Mouse (Mus musculus) mesoderm, embryonic 11.5 days (tissue): Measurements from ENCODE around the gene 9130023H24Rik.

Experiments used
- DNase-seq: peaks from one replicate; pipeline ENCODE4 v3.0.0-alpha.2; 2012; ENCODE audit warnings: low read depth, low spot score

Gene 9130023H24Rik

DNA sequence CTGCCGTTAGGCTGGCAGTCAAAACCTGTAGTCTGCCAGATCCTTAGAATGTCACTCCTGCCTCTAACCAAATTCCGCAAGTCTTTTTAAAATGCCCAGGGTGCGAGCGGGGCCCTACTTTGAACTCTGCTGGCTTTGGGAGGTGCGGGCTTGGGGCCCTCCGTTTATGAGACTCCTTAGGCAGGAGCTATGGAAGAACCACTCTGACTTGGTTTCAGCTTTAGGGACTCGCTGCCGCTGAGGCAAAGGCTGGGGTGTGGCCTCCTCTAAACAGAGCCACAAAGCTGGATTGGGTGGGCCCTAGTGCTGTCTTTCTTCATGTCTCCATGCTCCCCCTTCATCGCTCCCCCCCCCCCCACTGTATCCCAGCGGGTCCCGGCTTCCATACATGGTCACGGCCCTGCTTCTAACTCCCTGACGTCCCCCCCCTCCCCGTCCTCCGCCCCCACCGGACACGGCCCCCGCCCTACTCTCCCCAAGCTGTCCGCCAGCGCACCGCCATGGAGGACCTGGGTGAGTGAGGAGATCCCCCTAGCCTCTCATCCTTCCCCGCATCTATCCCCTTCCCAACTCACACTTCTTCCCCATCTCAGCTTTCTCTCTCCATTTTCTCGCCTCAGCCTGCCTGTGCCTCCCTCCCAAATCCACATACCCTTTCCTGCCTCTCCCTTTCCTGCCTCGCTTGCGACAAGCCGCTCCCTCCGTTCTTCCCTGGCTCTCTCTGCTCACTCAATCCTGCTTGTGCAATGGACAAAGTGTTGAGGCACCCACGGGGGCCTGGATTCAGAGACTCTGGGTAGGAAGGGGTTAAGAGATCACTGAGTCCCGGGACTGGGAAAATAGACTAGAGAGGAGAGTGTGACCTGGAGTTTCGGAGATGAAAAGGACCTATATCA, 8.9 kb upstream of the 9130023H24Rik start, which contains the start of gene Tgfb1i1:
Gene Tgfb1i1 (plus strand): TSS at position 317 of the 896 bp plus-strand sequence.
- peak; percentile 41 for DNase-seq

- DNase-seq: no peak
Observed at GRCm38 (mm10) chr7:128245547-128245946, 7.7 kb upstream of the 9130023H24Rik start.

GRCm38 (mm10) chr7:128244410-128245025, 6.7 kb upstream of the 9130023H24Rik start:
- no peak for DNase-seq

GRCm38 (mm10) chr7:128243921-128244320, 6.1 kb upstream of the 9130023H24Rik start:
- DNase-seq: no peak

DNA sequence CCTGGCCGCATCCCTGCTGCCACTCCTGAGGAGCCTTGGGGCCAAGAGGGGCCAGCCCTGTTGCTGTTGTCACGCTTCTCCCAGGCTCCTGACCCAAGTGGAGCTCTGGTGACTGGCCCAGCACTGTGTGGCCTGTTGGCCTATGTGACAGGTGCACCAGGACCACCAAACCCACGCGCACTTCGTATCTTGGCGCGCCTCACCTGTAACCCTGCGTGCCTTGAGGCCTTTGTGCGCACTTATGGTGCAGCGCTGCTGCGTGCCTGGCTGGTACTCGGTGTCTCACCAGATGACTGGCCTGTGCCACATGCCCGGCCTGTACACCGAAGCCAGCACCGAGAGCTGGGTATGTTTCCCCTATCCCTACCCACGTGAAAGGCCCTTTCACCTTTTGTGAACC, 4.5 kb upstream of the 9130023H24Rik start:
- DNase-seq: no peak

DNA sequence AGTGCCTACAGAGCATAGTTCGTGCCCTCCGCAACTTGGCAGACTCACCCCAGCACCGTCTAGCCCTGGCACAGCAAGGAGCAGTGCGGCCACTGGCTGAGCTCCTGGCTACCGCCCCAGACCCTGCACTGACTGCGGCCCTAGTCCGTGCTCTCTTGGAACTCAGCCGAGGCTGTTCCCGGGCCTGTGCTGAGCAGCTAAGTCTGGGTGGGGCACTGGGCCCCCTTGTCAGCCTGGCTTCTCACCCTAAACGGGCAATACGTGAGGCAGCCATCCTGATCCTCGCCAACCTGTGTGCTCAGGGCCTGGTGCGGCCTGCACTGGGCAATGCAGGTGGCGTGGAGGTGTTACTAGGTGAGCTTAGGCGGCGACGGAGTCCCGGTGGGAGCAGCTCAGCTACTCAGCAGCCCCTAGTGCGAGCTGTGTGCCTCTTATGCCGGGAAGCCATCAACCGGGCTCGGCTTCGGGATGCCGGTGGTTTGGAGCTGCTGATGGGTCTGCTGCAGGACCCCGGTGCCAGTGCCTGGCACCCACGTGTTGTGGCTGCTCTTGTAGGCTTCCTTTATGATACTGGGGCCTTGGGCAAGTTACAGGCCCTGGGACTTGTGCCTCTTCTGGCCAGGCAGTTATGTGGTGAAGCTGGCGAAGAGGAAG, 2.4 kb upstream of the 9130023H24Rik start:
- no peak for DNase-seq

DNA sequence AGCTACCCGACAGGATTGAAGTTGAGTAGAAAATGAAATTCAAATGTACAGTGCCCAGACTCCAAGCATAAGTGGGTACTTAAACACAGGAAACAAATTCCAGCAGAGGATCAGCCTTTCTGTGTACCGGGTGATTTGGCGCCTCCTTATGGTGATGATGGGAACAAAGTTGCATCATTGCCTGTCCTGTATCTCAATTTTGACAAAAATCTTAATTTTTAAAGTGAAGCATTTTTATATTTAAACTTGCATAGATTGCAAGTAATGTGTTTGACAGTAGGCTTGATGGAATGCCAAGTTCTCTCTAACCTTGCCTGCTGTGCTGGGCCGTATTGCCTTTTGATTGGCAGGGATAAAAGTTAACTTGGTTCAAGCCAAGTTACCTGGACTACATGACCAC, 1.2 kb upstream of the 9130023H24Rik start:
- DNase-seq: peak; percentile 56

DNA sequence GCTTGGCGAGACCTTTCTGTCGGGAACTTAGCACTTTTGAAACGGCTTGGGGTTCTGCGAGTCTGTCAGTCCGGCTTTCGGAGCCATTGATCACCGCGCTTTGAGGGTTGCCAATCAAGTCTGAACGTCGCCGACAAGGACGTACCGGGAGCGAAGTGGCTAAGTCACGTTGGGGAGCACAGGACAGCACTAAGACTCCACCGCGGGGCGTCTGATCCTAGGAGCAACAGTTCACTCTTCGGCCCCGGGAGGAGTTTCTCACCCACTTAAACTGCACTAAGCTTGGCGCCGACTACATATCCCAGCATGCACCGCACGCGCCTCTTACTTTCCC, 271 bp downstream of the 9130023H24Rik start:
- DNase-seq: no peak

DNA sequence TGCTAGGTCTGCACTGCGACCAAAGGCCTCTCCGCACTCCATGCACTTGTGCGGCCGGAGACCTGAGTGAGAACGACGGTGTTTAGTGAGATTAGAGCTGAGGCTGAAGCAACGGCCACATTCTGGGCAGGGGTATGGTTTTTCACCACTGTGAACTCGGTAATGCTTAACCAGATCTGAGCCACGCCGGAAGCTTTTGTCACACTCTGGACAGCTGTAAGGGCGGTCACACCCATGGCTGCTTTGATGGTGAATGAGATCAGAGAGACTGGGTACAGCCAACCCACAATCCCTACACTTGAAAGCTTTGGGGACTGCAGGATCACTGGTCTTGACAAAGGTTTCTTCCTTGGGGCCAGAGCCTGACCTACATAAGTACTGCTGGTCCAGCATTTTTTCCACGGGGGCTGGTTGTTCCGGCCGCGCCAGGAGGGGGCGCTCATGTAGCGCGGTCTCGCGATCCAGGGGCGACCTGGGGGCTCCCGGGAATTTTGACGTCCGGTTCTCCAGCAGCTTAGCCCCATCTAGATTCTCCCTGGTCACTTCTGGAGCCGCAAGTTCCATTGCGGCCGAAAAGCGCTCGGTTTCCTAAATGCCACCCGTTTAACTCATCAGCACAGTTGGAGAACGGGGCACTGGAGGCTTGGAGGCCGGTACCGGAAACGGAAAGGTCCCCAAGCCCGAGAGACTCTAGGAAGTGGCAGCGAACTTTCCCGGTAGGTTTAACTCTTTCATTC, 807 bp downstream of the 9130023H24Rik start, which contains the start of gene Armc5:
Gene Armc5 (plus strand): TSS at position 487 of the 737 bp plus-strand sequence.
- DNase-seq: peak; percentile 86

DNA sequence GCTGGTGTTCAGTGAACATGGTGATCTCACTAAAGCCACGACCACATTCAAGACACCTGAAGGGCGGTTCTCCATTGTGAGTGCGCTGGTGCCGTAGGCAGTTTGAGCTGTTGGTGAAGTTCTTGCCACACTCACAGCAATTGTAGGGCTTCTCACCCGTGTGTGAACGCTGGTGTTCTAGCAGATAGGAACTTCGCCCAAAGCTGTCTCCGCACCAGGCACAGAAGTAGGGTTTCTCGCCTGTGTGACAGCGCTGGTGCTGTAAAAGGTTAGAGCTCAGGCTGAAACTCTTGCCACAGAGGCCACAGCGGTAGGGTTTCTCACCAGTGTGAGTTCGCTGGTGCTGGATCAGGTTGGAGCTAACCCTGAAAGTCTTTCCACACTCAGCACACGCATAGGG, 1.4 kb downstream of the 9130023H24Rik start:
- DNase-seq: no peak

DNA sequence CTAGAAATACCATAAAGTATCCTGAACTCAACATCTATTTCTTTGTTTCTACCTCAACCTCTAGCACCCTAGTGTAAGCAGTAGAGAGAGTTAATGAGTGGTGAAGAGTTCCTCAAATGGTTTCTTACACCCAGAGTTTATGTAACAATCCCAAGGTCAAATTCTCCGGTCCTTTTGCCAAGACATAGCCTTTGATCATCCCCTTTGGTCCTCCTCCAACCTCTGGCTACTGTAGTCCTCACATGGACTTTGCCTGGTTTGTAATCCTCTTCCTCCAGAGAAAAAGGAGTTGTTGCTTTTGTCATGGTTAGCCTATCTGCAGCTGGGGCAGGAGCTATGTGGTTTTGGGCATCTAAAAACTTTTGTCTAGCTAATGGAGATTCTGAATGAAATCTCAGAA, 2.4 kb downstream of the 9130023H24Rik start:
- DNase-seq: no peak

GRCm38 (mm10) chr7:128234796-128235195, 3.0 kb downstream of the 9130023H24Rik start:
- DNase-seq: no peak

DNA sequence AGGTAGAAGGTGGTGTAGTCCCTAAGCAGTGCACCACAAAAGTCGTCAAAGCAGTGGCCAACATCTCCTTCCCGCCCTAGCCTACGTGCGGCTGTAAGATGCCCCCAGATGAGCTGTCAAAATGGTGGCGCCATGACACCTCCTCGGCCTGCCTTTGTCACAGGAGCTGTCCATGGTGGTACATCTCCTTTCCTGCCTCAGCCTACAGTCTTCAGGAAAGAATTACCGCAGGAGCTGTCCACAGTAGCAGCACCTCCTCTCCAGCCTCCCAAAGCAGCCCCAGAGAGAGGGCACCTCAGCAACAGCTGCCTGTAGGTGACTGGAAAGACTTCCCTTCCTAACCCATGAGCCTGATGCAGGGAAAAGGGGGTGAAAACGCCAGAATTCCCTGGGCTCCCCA, 6.1 kb downstream of the 9130023H24Rik start:
- DNase-seq: peak; percentile 28

- no peak for DNase-seq
Observed at GRCm38 (mm10) chr7:128220936-128221335, 16.9 kb downstream of the 9130023H24Rik start.

- no peak for DNase-seq
Observed at GRCm38 (mm10) chr7:128219952-128220351, 17.9 kb downstream of the 9130023H24Rik start.

DNA sequence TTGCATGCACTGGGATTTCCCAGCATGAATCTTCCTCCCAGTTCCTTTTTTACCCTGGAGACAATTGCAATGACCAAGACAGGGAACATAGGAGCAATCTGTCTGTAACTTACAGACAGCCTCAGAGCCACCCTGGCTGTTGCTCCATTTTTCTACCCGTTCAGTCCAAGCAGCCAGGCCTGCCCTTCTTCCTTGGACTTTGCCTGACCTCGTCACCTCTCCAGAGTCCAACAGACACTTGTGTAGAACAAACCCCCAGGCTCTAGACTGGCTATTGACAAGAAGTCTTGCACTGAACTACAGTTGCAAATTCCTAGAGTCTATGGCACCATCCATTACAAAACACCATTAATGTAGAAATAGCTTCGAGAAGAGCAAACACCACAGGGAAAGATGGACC, 28.0 kb downstream of the 9130023H24Rik start:
- DNase-seq: no peak

GRCm38 (mm10) chr7:128208187-128208586, 29.6 kb downstream of the 9130023H24Rik start:
- DNase-seq: peak; percentile 80

- no peak for DNase-seq
Observed at GRCm38 (mm10) chr7:128206152-128206551, 31.7 kb downstream of the 9130023H24Rik start, which contains the start of gene Cox6a2. Cox6a2 (minus strand) TSS chr7:128206387.

DNA sequence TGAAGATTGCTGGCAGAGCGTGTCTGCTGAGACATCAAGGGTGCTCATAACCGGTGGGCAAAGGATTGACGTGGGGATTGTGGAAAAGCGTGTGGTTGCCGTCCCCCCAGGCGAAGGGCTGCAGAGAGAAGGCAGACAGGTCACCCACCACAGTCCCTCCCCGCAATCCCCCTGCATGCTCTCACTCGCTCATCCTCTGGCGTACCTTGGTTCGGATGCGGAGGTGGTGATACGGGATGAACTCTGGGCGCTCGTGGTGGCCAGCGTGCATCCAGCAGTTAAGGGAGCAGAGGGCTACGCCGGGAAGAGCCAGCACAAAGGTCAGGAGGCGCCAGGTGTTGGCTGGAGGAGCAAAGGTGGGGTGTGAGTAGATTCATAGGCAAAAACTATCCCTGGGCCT, 32.1 kb downstream of the 9130023H24Rik start:
- no peak for DNase-seq

GRCm38 (mm10) chr7:128204179-128204578, 33.7 kb downstream of the 9130023H24Rik start:
- no peak for DNase-seq

- DNase-seq: peak; percentile 6
Observed at GRCm38 (mm10) chr7:128203071-128203470, 34.8 kb downstream of the 9130023H24Rik start.

DNA sequence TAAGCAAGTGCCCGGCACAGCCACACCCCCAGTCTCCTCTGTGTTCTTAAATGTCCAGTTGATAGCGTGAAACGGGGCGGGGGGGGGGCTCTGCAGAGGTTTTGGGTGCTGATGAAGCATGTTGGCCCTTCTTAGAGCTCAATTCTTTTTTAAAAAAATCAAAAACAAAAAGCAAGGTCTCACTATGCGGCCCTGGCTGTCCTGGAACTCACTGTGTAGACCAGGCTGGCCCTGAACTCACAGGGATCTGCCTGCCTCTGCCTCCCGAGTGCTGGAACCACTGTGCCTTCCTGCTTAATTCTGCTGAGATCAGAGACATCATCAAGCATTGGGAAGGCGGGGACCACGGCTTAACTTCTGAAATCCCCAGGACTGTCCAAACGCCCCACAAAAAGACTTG, 36.2 kb downstream of the 9130023H24Rik start:
- DNase-seq: no peak
